Mouse (Mus musculus): ENCODE measurements around the gene A2ml1. TPM values are rescaled to one million over a fixed set of nuclear protein-coding genes. Genes with fewer than 3 reads are reported as not detected.
"Not testable (repeated sequence)": the region's sequence is repeated elsewhere in the genome, so short reads cannot be mapped to it uniquely, and the experiment has no call there.

Gene A2ml1
- 3.6 and 4.8 TPM in 2 replicates for polyA plus RNA-seq (2015; fragmentation: Nextera tagmentation; extraction: Ambion mirVana)

DNA sequence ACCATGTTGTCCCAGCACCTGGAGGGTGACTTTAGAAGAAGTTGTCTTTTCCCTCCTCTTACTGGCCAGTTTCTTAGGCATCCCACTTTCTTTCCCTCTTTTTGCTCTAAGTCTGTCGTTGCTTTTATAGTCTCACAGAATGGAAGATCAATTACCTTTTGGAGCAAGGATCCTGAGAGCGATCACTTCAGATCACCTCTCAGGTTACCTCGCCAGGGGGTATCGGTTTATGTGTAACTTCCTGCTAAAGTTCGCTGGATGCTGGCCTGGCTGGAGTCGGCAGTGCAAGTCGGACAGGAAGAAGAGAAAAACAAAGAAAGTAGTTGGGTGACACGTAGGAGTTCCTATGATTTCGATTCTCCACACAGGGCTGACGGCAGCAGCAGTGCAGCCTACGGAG is at the start of gene A2ml1:
A2ml1 (minus strand) TSS at position 101 of the 400 bp plus-strand sequence.
- Histone ChIP-seq H3K4me1 (no peaks in the 10 kb centered on the region), H3K27me3 (no peaks in the 10 kb centered on the region), H3K36me3 (no peaks in the 10 kb centered on the region), H3K9me3 (no peaks in the 10 kb centered on the region), H3K4me2 (replicated peaks) (no peak within 1 kb of the TSS), H3K4me3 (no peak within 1 kb of the TSS), H3K9ac (replicated peaks) (no peak within 1 kb of the TSS), H3K27ac (replicated peaks) (no peak within 1 kb of the TSS)
- ATAC-seq (replicated peaks), result no peak
- 79% methylated on average over 11 of the region's 11 CpGs for WGBS

DNA sequence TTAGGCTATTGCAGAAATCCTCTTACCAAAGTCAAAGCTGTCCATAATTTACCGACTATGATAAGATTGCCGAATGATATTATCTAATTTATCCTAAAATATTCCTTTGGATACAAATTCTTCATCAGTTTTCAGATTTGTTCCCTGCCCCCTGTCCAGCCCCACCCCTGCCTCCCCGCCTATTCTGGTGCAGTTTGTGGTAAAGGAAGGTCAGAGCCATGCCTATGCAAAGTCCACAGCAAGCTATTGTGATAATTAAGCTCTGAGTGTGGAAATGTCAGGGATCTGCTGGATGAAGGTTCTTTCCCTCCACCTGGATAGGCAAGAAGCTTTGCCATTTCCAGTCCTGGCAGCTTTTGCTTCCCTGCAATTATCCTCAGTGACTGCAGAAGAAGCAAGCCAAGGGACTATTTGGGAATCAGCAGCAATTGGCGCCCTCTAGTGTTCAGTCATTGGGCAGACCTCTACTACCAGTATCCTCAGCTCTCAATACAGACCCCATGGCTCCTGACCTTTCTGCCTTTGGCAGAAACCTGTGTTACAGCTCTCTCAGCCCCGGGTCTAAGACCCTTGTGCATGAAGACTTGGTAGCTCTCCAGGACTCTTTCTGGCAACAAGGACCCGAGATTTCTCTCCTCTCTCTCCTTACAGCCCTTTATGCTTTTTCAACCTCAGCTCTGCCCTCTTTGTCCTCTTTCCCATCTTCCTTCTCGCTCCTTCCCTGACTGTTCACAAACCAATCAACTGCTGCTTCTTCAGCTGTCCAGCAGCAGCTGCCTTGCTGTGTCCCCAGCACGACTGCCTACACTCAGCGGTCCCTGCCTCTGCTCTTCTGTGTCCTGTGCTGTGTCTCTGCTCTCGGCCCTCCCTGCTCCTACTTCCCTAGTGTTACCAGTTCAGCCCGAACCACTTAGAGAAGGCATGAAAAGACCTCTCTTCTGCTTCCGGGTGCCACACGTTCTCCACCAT is 48.6 kb upstream of the A2ml1 start:
- H3K4me3 ChIP-seq; H3K9ac ChIP-seq (replicated peaks); H3K4me1 ChIP-seq; H3K4me2 ChIP-seq (replicated peaks); H3K27me3 ChIP-seq; H3K27ac ChIP-seq (replicated peaks); H3K9me3 ChIP-seq; H3K36me3 ChIP-seq: not testable (repeated sequence)
- peak; percentile 95 for ATAC-seq (replicated peaks)
- WGBS, result 55% methylated on average over 13 of the region's 13 CpGs

DNA sequence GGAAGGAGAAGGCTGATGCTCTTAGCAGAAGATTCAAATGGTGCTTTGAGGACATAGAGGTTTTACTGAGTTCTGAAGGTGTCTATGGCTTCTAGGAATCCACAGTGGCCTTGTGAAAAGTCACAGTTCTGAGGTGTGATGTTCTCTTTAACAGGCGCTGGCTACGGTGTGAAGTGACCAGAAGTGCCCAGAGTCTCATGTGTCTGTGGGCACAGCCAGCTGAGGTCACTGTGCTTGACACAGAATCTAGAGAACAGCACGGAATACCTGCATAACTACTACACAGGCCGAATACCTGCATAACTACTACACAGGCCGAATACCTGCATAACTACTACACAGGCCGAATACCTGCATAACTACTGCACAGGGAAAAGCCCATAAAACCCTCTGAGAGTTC is 43.8 kb upstream of the A2ml1 start:
- H3K27ac ChIP-seq (replicated peaks); H3K9ac ChIP-seq (replicated peaks); H3K36me3 ChIP-seq; ATAC-seq (replicated peaks); H3K27me3 ChIP-seq; H3K4me2 ChIP-seq (replicated peaks); H3K4me1 ChIP-seq; H3K9me3 ChIP-seq; H3K4me3 ChIP-seq: not testable (repeated sequence)
- 96% methylated on average over 6 of the region's 6 CpGs for WGBS

DNA sequence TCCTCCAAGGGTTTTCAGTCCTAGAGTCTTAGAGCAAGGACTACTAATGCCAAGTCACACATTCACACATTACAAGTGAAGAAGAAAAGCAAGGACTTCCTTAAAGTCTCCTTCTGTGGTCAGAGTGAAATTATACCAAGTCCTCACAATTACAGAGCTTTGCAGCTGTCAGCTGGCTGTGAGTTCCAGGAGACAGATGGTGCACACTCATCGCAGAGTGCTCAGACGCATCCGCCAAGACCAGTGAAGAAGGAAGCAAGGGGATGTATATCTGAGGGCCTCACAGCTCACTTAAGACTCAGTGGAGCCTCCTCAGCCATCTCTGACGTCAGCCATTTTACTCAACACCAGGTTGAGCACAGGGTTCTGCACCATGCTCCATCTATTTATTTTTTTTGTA is 43.0 kb upstream of the A2ml1 start:
- H3K4me3 ChIP-seq, result no peak overlapping the region
- no peaks in the 10 kb centered on the region for H3K4me1 ChIP-seq
- no peaks in the 10 kb centered on the region for H3K9me3 ChIP-seq
- WGBS, result 92% methylated on average over 4 of the region's 4 CpGs
- no peak overlapping the region for H3K9ac ChIP-seq (replicated peaks)
- H3K36me3 ChIP-seq, result no peaks in the 10 kb centered on the region
- ATAC-seq (replicated peaks), result no peak
- H3K27me3 ChIP-seq, result no peaks in the 10 kb centered on the region
- no peak overlapping the region for H3K27ac ChIP-seq (replicated peaks)
- no peak overlapping the region for H3K4me2 ChIP-seq (replicated peaks)

DNA sequence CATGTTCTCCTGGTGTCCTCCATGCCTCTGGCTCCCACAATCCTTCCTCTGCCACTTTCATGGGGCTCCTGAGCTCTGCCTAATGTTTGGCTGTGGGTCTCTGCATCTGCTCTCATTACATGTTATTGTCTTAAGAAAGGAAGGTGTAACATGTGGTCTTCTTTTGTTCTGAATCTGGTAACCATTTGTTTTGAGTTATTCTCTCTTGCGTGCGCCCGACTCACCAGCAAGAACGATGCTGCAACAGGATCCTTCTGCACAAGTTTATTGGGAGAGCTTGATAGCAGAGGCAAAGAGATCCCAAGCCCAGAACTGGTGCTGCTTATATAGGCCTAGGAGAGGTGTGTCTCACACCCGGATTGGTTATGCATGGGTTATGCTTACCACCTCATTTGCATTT is 42.0 kb upstream of the A2ml1 start, which contains the start of gene Klrb1a:
Klrb1a (minus strand) TSS at position 101 of the 400 bp plus-strand sequence.
- H3K4me3 ChIP-seq; H3K27ac ChIP-seq (replicated peaks); H3K27me3 ChIP-seq; H3K9ac ChIP-seq (replicated peaks); H3K36me3 ChIP-seq; H3K4me1 ChIP-seq; H3K4me2 ChIP-seq (replicated peaks); H3K9me3 ChIP-seq; ATAC-seq (replicated peaks): not testable (repeated sequence)
- 95% methylated on average over 5 of the region's 5 CpGs for WGBS

DNA sequence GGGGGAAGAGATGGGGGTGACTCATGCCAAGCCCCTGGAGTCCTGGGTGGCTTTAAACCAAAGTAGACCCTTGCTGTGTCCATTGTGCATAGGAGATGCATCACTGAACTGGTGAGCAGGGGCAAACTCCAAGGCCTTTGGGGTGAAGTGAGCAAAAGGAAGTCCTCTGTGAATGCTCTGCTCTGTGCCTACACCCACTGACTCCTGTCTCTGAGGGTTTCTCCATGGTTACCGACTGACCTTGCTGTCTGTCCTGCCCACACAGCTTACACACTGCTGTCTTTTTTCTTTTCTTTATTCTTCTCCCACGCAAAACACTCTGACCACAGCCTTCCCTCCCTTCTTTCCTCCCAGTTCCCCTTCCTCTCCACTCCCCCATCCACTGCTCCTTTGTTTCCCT is 41.3 kb upstream of the A2ml1 start:
- H3K4me3 ChIP-seq, result no peak overlapping the region
- ATAC-seq (replicated peaks), result no peak
- no peaks in the 10 kb centered on the region for H3K9me3 ChIP-seq
- H3K27me3 ChIP-seq, result no peaks in the 10 kb centered on the region
- H3K4me1 ChIP-seq, result no peaks in the 10 kb centered on the region
- no peak overlapping the region for H3K9ac ChIP-seq (replicated peaks)
- no peak overlapping the region for H3K4me2 ChIP-seq (replicated peaks)
- no peak overlapping the region for H3K27ac ChIP-seq (replicated peaks)
- no peaks in the 10 kb centered on the region for H3K36me3 ChIP-seq
- WGBS, result 45% methylated on average over 2 of the region's 2 CpGs

DNA sequence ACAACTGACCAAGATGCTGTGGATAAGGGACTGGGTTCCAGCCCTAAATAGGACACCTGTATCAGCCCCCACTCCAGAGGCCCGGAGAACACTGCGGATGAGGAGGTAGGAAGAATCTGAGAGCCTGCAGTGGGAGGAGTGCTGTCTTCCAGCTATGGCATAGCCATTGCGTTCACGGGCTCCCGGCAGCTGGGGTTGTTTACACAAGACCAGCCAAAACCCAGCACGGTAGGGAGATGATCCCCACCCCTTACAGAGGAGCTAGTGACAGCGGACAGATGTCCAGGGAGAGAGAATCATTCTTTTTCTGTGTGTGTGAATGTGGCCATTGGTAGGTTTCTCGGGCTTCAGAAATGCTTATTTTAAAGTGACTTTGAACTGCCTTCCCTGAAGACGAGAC is 24.9 kb upstream of the A2ml1 start:
- Histone ChIP-seq H3K27ac (replicated peaks) (no peak overlapping the region), H3K36me3 (no peaks in the 10 kb centered on the region), H3K9ac (replicated peaks) (no peak overlapping the region), H3K27me3 (no peaks in the 10 kb centered on the region), H3K4me2 (replicated peaks) (no peak overlapping the region), H3K4me1 (no peaks in the 10 kb centered on the region), H3K9me3 (no peaks in the 10 kb centered on the region), H3K4me3 (no peak overlapping the region)
- WGBS, result 82% methylated on average over 9 of the region's 9 CpGs
- ATAC-seq (replicated peaks), result no peak

DNA sequence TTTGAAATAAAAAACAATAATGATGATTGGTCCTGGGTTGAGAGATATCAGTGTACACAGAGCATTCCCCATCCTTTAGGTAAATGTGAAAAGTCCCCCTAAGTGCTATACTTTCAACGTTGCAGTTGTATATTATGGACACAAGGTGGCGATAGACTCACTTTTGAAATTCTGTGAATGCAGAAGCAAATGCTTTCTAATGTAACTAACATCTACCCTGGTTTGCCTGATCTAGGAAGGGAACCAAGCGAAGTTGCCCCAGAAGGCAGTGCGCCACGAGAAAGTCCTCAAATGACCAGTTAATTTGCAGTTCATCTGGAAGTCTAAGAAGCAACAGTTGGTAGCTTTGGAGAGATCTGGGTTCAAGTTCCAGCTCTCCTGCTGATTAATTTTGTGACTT is 23.1 kb upstream of the A2ml1 start:
- Histone ChIP-seq H3K27ac (replicated peaks) (no peak overlapping the region), H3K9ac (replicated peaks) (no peak overlapping the region), H3K9me3 (no peaks in the 10 kb centered on the region), H3K4me3 (no peak overlapping the region), H3K27me3 (no peaks in the 10 kb centered on the region), H3K4me2 (replicated peaks) (no peak overlapping the region), H3K4me1 (no peaks in the 10 kb centered on the region), H3K36me3 (no peaks in the 10 kb centered on the region)
- ATAC-seq (replicated peaks), result no peak
- WGBS, result 44% methylated on average over 5 of the region's 5 CpGs

DNA sequence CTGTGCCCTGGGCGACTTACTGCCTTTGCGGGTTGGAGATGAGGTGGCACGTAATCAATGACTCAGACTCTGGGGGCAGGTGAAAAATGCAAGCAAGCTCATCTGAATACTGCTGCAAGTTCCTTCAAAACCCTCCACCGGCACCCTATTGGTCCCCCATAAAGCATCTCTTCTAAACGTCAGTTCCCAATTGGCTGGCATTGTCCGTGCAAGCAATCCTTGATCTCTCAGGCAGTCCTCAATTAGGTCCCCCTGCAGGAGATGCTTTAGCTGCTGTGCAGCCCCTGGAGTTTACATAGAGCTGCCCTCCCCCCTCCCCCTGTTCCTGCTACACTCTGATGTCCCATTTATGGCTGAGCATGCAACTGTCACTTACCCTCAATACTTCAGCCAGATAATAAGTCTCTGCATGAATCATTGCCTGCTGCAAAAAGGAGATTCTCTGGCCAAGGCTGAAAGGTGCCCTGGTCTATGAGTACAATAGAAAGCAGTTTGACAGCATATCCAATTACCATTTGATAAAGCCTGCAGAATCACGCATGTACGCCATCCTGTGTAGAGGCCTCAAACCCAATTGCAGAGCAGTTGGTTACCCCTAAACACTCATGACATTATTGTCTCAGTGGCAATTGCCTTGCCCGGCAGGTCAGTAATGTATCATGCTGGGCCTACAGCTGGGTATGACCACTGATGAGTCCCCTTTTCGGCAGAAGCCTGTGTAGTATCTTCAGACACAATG is 21.2 kb upstream of the A2ml1 start:
- H3K27ac ChIP-seq (replicated peaks), result no peak overlapping the region
- peak overlapping the region; percentile 9 for H3K4me2 ChIP-seq (replicated peaks)
- no peaks in the 10 kb centered on the region for H3K4me1 ChIP-seq
- H3K9ac ChIP-seq (replicated peaks), result no peak overlapping the region
- 36% methylated on average over 10 of the region's 10 CpGs for WGBS
- no peaks in the 10 kb centered on the region for H3K9me3 ChIP-seq
- ATAC-seq (replicated peaks), result peak; percentile 77
- peak overlapping the region; percentile 1; the same call in 1 of the 2 replicates for H3K4me3 ChIP-seq
- no peaks in the 10 kb centered on the region for H3K36me3 ChIP-seq
- H3K27me3 ChIP-seq, result no peaks in the 10 kb centered on the region

DNA sequence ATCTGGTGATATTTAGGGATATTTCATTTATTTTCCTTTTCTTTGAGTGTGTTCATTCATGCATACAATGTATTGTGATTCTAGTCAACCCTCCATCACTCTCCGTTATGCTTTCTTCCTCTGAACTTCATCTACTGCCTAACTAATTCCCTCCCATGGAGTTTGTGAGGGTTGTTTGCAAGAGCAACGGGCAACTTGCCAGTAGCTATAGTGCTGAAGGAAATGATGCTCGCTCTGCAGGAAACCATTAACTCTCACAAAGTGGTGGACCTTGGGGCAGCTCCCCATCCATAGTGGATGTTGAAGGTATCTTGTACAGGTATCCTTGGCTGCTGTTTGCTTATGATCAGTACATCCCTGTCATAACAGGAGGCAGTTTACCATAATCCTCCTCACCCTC is 20.6 kb upstream of the A2ml1 start:
- no peak; the same call in 1 of the 2 replicates for ATAC-seq (replicated peaks)
- Histone ChIP-seq H3K4me3 (peak overlapping the region; percentile 1; the same call in 1 of the 2 replicates), H3K9me3 (no peaks in the 10 kb centered on the region), H3K4me1 (peaks cover 4% of the 10 kb centered on the region), H3K9ac (replicated peaks) (no peak overlapping the region), H3K27me3 (no peaks in the 10 kb centered on the region), H3K27ac (replicated peaks) (no peak overlapping the region), H3K36me3 (no peaks in the 10 kb centered on the region), H3K4me2 (replicated peaks) (peak overlapping the region; percentile 9)
- 22% methylated on average over 3 of the region's 3 CpGs for WGBS

DNA sequence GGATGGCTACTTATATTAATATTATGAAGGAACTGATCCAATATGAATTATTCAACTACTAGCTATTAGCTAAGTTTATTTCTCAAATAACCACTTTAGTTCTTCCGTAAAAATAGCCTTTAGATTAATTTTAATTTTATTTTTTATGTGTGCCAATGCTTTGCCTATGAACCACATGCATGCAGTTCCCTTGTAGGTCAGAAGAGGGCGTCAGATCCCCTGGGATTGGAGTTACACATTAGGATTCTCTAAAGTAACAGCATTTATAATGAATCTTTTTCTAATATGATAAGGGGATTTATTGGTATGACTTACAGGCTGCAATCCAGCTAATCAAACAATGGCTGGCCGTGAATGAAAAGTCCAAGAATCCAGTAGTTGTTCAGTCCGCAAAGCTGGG is 18.1 kb upstream of the A2ml1 start:
- Histone ChIP-seq H3K27ac (replicated peaks) (no peak overlapping the region), H3K27me3 (no peaks in the 10 kb centered on the region), H3K36me3 (no peaks in the 10 kb centered on the region), H3K9me3 (no peaks in the 10 kb centered on the region), H3K4me3 (no peak overlapping the region), H3K9ac (replicated peaks) (no peak overlapping the region), H3K4me1 (peaks cover 7% of the 10 kb centered on the region), H3K4me2 (replicated peaks) (no peak overlapping the region)
- WGBS, result 64% methylated on average over 4 of the region's 4 CpGs
- no peak for ATAC-seq (replicated peaks)

DNA sequence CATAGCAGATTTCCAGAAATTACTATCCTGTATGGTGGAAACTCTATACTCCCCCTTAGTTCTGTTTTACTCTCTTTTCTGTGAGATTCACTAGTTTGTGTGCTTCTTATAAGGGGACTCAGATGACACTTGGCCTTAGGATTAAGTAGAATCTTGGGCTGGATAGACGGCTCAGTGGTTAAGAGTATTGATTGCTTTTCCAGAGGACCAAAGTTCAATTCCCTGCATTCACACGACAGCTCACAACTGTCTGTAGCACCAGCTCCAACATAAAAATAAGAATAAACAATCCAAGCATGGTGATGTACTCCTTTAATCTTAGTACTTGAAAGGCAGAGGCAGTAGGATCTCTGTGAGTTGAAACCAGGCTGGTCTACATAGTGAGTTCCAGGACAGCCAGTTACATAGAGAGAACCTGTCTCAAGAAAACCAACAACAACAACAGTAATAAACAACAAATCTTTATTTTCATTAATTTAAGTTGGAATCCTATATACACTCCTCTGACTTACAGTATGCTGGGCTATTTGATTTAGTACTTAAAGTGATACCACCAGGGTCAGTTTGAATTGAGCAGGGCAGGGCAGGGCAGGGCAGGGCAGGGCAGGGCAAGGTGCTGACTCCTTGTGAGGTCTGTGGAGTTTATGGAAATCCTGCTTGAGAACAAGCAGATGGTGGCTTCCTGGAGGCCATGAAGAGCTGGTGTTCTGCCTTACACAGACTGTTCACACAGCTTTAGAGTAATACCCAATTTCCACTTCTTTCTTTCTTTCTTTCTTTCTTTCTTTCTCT is 17.0 kb upstream of the A2ml1 start:
- ATAC-seq (replicated peaks), result no peak
- WGBS, result 68% methylated on average over 2 of the region's 2 CpGs
- H3K4me1 ChIP-seq, result peaks cover 7% of the 10 kb centered on the region
- H3K36me3 ChIP-seq, result no peaks in the 10 kb centered on the region
- H3K9ac ChIP-seq (replicated peaks), result no peak overlapping the region
- no peak overlapping the region for H3K4me3 ChIP-seq
- no peaks in the 10 kb centered on the region for H3K9me3 ChIP-seq
- H3K27me3 ChIP-seq, result no peaks in the 10 kb centered on the region
- no peak overlapping the region for H3K4me2 ChIP-seq (replicated peaks)
- H3K27ac ChIP-seq (replicated peaks), result no peak overlapping the region

All from forebrain, embryonic 15.5 days (tissue).